Mouse (Mus musculus) kidney, embryonic 16.5 days (tissue): Measurements from ENCODE around the gene Tmem266. TPM values are rescaled to one million over a fixed set of nuclear protein-coding genes. Genes with fewer than 3 reads are reported as not detected.

Experiments
- ATAC-seq: fragments of 200-750 bp; cut with Nextera tagmentation; 2 replicates; pipeline ENCODE4 v1.8.0; 2017; ENCODE audit warnings: moderate TSS enrichment; ENCODE audit not compliant: low FRiP score, low TSS enrichment
- H3K27ac ChIP-seq: fragments of 300-500 bp; sonication (generic); 2 replicates; pipeline ENCODE4 v1.5.1; 2014; ENCODE audit warnings: low read length
- H3K27me3 ChIP-seq: fragments of 300-500 bp; sonication (generic); 2 replicates; pipeline ENCODE4 v1.6.1; 2014; ENCODE audit warnings: low read length, control low read depth, mixed read lengths; ENCODE audit not compliant: insufficient read depth
- H3K36me3 ChIP-seq: fragments of 300-500 bp; sonication (generic); 2 replicates; pipeline ENCODE4 v1.6.1; 2014; ENCODE audit warnings: low read length, control low read depth, mixed read lengths; ENCODE audit not compliant: insufficient read depth
- H3K4me1 ChIP-seq: fragments of 300-500 bp; sonication (generic); 2 replicates; pipeline ENCODE4 v1.6.1; 2014; ENCODE audit warnings: low read length, control low read depth, mixed read lengths; ENCODE audit not compliant: insufficient read depth
- H3K4me2 ChIP-seq: fragments of 300-500 bp; sonication (generic); replicated peaks from 2 replicates; pipeline ENCODE4 v1.6.1; 2014; ENCODE audit warnings: low read depth, low read length
- H3K4me3 ChIP-seq: fragments of 300-500 bp; sonication (generic); 2 replicates; pipeline ENCODE4 v1.5.1; 2014; ENCODE audit warnings: mild to moderate bottlenecking, low read length
- H3K9ac ChIP-seq: fragments of 300-500 bp; sonication (generic); replicated peaks from 2 replicates; pipeline ENCODE4 v1.6.1; 2014; ENCODE audit warnings: low read length
- H3K9me3 ChIP-seq: fragments of 300-500 bp; sonication (generic); 2 replicates; pipeline ENCODE4 v1.6.1; 2016; ENCODE audit warnings: low read length, control low read depth
- WGBS: fragments of 180-500 bp; shearing (Covaris S2); extraction: QIAGEN DNeasy Blood & Tissue Kit; methylation state at CpG from one replicate; pipeline ENCODE4 v1.1.7; 2014; 5-methylcytosine and 5-hydroxymethylcytosine counted together
- polyA plus RNA-seq: library from polyadenylated mRNA; unstranded; fragments of >200 nt; fragmentation: Nextera tagmentation; extraction: Ambion mirVana; gene quantifications from 2 replicates; pipeline ENCODE4 v1.2.1, GENCODE M21; 2015

The Tmem266 gene
- polyA plus RNA-seq, 1 experiment from 2014 or later: 0.47 TPM

GRCm38 (mm10) chr9:55433875-55434274, 107.2 kb downstream of the Tmem266 start:
- H3K27me3 ChIP-seq: 0 out of 2 replicates have a peak, but pooled peaks cover 4% of the 10 kb centered on the region
- ATAC-seq: no peak
- H3K9ac ChIP-seq: no peak overlapping the region
- H3K4me2 ChIP-seq: no peak overlapping the region
- H3K4me1 ChIP-seq: no peaks in the 10 kb centered on the region
- no peaks in the 10 kb centered on the region for H3K36me3 ChIP-seq
- no peak overlapping the region for H3K27ac ChIP-seq
- WGBS: 85% methylated on average over 5 of the region's 5 CpGs
- H3K4me3 ChIP-seq: no peak overlapping the region
- H3K9me3 ChIP-seq: no peaks in the 10 kb centered on the region

GRCm38 (mm10) chr9:55438433-55438832, 111.7 kb downstream of the Tmem266 start:
- no peak overlapping the region for H3K27ac ChIP-seq
- H3K4me1 ChIP-seq: no peaks in the 10 kb centered on the region
- WGBS: 43% methylated on average over 3 of the region's 3 CpGs
- no peak overlapping the region for H3K4me3 ChIP-seq
- no peak for ATAC-seq
- no peaks in the 10 kb centered on the region for H3K9me3 ChIP-seq
- H3K9ac ChIP-seq: no peak overlapping the region
- no peaks in the 10 kb centered on the region for H3K36me3 ChIP-seq
- no peaks in the 10 kb centered on the region for H3K27me3 ChIP-seq
- no peak overlapping the region for H3K4me2 ChIP-seq

GRCm38 (mm10) chr9:55439206-55439780, 112.6 kb downstream of the Tmem266 start:
- no peak for ATAC-seq
- Histone ChIP-seq H3K9ac (no peak overlapping the region), H3K27ac (no peak overlapping the region), H3K9me3 (no peaks in the 10 kb centered on the region), H3K4me1 (no peaks in the 10 kb centered on the region), H3K4me3 (no peak overlapping the region), H3K36me3 (no peaks in the 10 kb centered on the region), H3K4me2 (no peak overlapping the region), H3K27me3 (no peaks in the 10 kb centered on the region)
- 86% methylated on average over 5 of the region's 5 CpGs for WGBS

- H3K9me3 ChIP-seq: no peaks in the 10 kb centered on the region
- no peaks in the 10 kb centered on the region for H3K4me1 ChIP-seq
- no peak for ATAC-seq
- H3K27me3 ChIP-seq: no peaks in the 10 kb centered on the region
- no peak overlapping the region for H3K27ac ChIP-seq
- H3K4me2 ChIP-seq: no peak overlapping the region
- 82% methylated on average over 4 of the region's 4 CpGs for WGBS
- H3K9ac ChIP-seq: no peak overlapping the region
- H3K4me3 ChIP-seq: no peak overlapping the region
- no peaks in the 10 kb centered on the region for H3K36me3 ChIP-seq
These were observed 120.8 kb downstream of the Tmem266 start for GRCm38 (mm10) chr9:55447509-55447908.

- WGBS: 80% methylated on average over 1 of the region's 1 CpGs
- Histone ChIP-seq H3K27ac (no peak overlapping the region), H3K4me1 (no peaks in the 10 kb centered on the region), H3K27me3 (no peaks in the 10 kb centered on the region), H3K9ac (no peak overlapping the region), H3K9me3 (no peaks in the 10 kb centered on the region), H3K4me2 (no peak overlapping the region), H3K36me3 (no peaks in the 10 kb centered on the region), H3K4me3 (no peak overlapping the region)
- no peak for ATAC-seq
These were observed 122.4 kb downstream of the Tmem266 start for GRCm38 (mm10) chr9:55449108-55449507.

- no peaks in the 10 kb centered on the region for H3K4me1 ChIP-seq
- no peak overlapping the region for H3K4me2 ChIP-seq
- no peaks in the 10 kb centered on the region for H3K27me3 ChIP-seq
- H3K4me3 ChIP-seq: no peak overlapping the region
- H3K36me3 ChIP-seq: no peaks in the 10 kb centered on the region
- H3K27ac ChIP-seq: no peak overlapping the region
- H3K9ac ChIP-seq: no peak overlapping the region
- no peaks in the 10 kb centered on the region for H3K9me3 ChIP-seq
- 76% methylated on average over 6 of the region's 6 CpGs for WGBS
- no peak for ATAC-seq
These were observed 123.3 kb downstream of the Tmem266 start for GRCm38 (mm10) chr9:55450035-55450434.

GRCm38 (mm10) chr9:55451426-55451825, 124.7 kb downstream of the Tmem266 start:
- H3K4me2 ChIP-seq: no peak overlapping the region
- no peaks in the 10 kb centered on the region for H3K9me3 ChIP-seq
- H3K9ac ChIP-seq: no peak overlapping the region
- no peak for ATAC-seq
- no peaks in the 10 kb centered on the region for H3K4me1 ChIP-seq
- 81% methylated on average over 3 of the region's 3 CpGs for WGBS
- no peaks in the 10 kb centered on the region for H3K27me3 ChIP-seq
- no peak overlapping the region for H3K27ac ChIP-seq
- H3K36me3 ChIP-seq: no peaks in the 10 kb centered on the region
- no peak overlapping the region for H3K4me3 ChIP-seq

GRCm38 (mm10) chr9:55452906-55453305, 126.2 kb downstream of the Tmem266 start:
- no peak for ATAC-seq
- H3K4me1 ChIP-seq: no peaks in the 10 kb centered on the region
- 100% methylated on average over 1 of the region's 1 CpGs for WGBS
- no peaks in the 10 kb centered on the region for H3K27me3 ChIP-seq
- H3K9ac ChIP-seq: no peak overlapping the region
- H3K9me3 ChIP-seq: no peaks in the 10 kb centered on the region
- no peaks in the 10 kb centered on the region for H3K36me3 ChIP-seq
- no peak overlapping the region for H3K4me3 ChIP-seq
- H3K27ac ChIP-seq: no peak overlapping the region
- no peak overlapping the region for H3K4me2 ChIP-seq

- no peak for ATAC-seq
- Histone ChIP-seq H3K9me3 (no peaks in the 10 kb centered on the region), H3K4me1 (no peaks in the 10 kb centered on the region), H3K4me2 (no peak overlapping the region), H3K36me3 (no peaks in the 10 kb centered on the region), H3K9ac (no peak overlapping the region), H3K27ac (no peak overlapping the region), H3K27me3 (no peaks in the 10 kb centered on the region), H3K4me3 (no peak overlapping the region)
- 94% methylated on average over 5 of the region's 5 CpGs for WGBS
These were observed 126.7 kb downstream of the Tmem266 start for GRCm38 (mm10) chr9:55453366-55453765.

- no peaks in the 10 kb centered on the region for H3K27me3 ChIP-seq
- no peak overlapping the region for H3K9ac ChIP-seq
- ATAC-seq: no peak
- H3K4me1 ChIP-seq: no peaks in the 10 kb centered on the region
- H3K4me3 ChIP-seq: no peak overlapping the region
- WGBS: 50% methylated on average over 1 of the region's 1 CpGs
- no peak overlapping the region for H3K4me2 ChIP-seq
- H3K9me3 ChIP-seq: no peaks in the 10 kb centered on the region
- peaks cover 5% of the 10 kb centered on the region for H3K36me3 ChIP-seq
- no peak overlapping the region for H3K27ac ChIP-seq
These were observed 141.7 kb downstream of the Tmem266 start for GRCm38 (mm10) chr9:55468397-55468796.
